ENCODE assay signal across 23 mouse cellular contexts in genomic region chr9:43585616-43586015, GRCm38 (mm10).
DNase-seq lines count a peak whose midpoint lies in the region; ATAC-seq and TF ChIP-seq lines count a peak whose summit lies in the region.
"Had no signal": no experiment of that assay in that cellular context is flagged by ENCODE, and none has a peak within 500 bp of the region (broad histone marks: within the 10 kb centered on the region; RNA-seq: fewer than 3 reads in every experiment).

No protein-coding gene starts in this region.

- H3K9ac ChIP-seq in heart, adult 2 months (ENCODE audit: low read depth, low read length) = no peak overlapping the region
- no peak overlapping the region for H3K9ac ChIP-seq in heart, embryonic 11.5 days (ENCODE audit: low read depth, low read length)
- H3K9ac ChIP-seq: hindbrain, embryonic 12.5 days; limb, embryonic 15.5 days; liver, embryonic 14.5 days; lung, embryonic 14.5 days; midbrain, embryonic 13.5 days; stomach, embryonic 15.5 days had no signal

- intact Hi-C loops in heart, adult 2 months (cut with DNase I) = no loop called here
- intact Hi-C loops in heart, postnatal 10 days (cut with DNase I) = no loop called here

- no peak for TF ChIP-seq POLR2A in heart, adult 2 months (IDR thresholded peaks at IDR 0.05; ENCODE audit: insufficient read depth, low read depth, low read length)

- no peaks in the 10 kb centered on the region for H3K4me1 ChIP-seq in heart, adult 2 months (ENCODE audit: control insufficient read depth, insufficient read depth, low read length)
- no peaks in the 10 kb centered on the region for H3K4me1 ChIP-seq in heart, embryonic 11.5 days (ENCODE audit: control insufficient read depth, insufficient read depth, low read length)
- H3K4me1 ChIP-seq: limb, embryonic 15.5 days; stomach, embryonic 15.5 days had no signal

- H3K9me3 ChIP-seq in heart, embryonic 11.5 days (replicated peaks; ENCODE audit: control insufficient read depth, low read length) = no peaks in the 10 kb centered on the region
- H3K9me3 ChIP-seq: hindbrain, embryonic 12.5 days; limb, embryonic 15.5 days; midbrain, embryonic 13.5 days; stomach, embryonic 15.5 days had no signal

- no peaks in the 10 kb centered on the region for H3K36me3 ChIP-seq in heart, adult 2 months (ENCODE audit: control insufficient read depth, insufficient read depth, low read length)
- H3K36me3 ChIP-seq in heart, embryonic 11.5 days (ENCODE audit: control insufficient read depth, insufficient read depth, low read length) = no peaks in the 10 kb centered on the region
- H3K36me3 ChIP-seq: G1E; hindbrain, embryonic 12.5 days; limb, embryonic 15.5 days; midbrain, embryonic 13.5 days; stomach, embryonic 15.5 days had no signal

- no peak for ATAC-seq in heart, embryonic 11.5 days (replicated peaks; ENCODE audit: insufficient number of reproducible peaks, low FRiP score, low TSS enrichment)
- no peak for ATAC-seq in activated CD4-positive, CD25-positive, alpha-beta regulatory T cell, adult 4 months
- ATAC-seq: inflammation-experienced regulatory T-cells, adult 6 months; midbrain, embryonic 13.5 days had no signal

- H3K4me2 ChIP-seq in heart, embryonic 11.5 days = no peak overlapping the region
- H3K4me2 ChIP-seq: hindbrain, embryonic 12.5 days; limb, embryonic 15.5 days; lung, embryonic 14.5 days; midbrain, embryonic 13.5 days; stomach, embryonic 15.5 days had no signal

- TF ChIP-seq CTCF in heart, adult 2 months (IDR thresholded peaks at IDR 0.05) = no peak

- no peaks in the 10 kb centered on the region for H3K27me3 ChIP-seq in heart, adult 2 months (ENCODE audit: control insufficient read depth, insufficient read depth, low read length)
- H3K27me3 ChIP-seq in heart, embryonic 11.5 days (ENCODE audit: control insufficient read depth, insufficient read depth, low read length) = no peaks in the 10 kb centered on the region
- H3K27me3 ChIP-seq: hindbrain, embryonic 12.5 days; limb, embryonic 15.5 days; midbrain, embryonic 13.5 days; stomach, embryonic 15.5 days had no signal

- H3K4me3 ChIP-seq in heart, adult 2 months = no peak overlapping the region
- H3K4me3 ChIP-seq in heart, embryonic 11.5 days (ENCODE audit: low read depth, low read length) = no peak overlapping the region
- H3K4me3 ChIP-seq: hindbrain, embryonic 12.5 days; limb, embryonic 15.5 days; midbrain, embryonic 13.5 days; stomach, embryonic 15.5 days had no signal

- no peak for TF ChIP-seq EP300 in heart, adult 2 months (IDR thresholded peaks at IDR 0.05; ENCODE audit: insufficient read depth, low read depth, low read length)

- DNase-seq in heart, adult 2 months = peak; percentile 31 to 43
- DNase-seq in gastrocnemius, postnatal 10 days = peak; percentile 20
- DNase-seq in heart, postnatal 10 days = peak; percentile 64 to 71
- DNase-seq in cerebellum, adult 11 months = no peak
- no peak for DNase-seq in cerebellum, postnatal 25 days
- DNase-seq: adrenal gland, adult 8-10 months; cerebellum, adult 9-11 months; kidney, adult 18-20 months; kidney, postnatal 4 days; layer of hippocampus, adult 9-11 months; left cerebral cortex, postnatal 4 days; lung, embryonic 14.5 days; right cerebral cortex, postnatal 25 days; thymus, postnatal 25 days had no signal

- WGBS in heart, adult 2 months = 33% methylated on average over 6 of the region's 6 CpGs
- WGBS in heart, embryonic 11.5 days (ENCODE audit: insufficient replicate concordance) = 60% methylated on average over 6 of the region's 6 CpGs

- H3K27ac ChIP-seq in heart, adult 2 months = no peak overlapping the region
- H3K27ac ChIP-seq in heart, embryonic 11.5 days (ENCODE audit: low read depth, low read length) = no peak overlapping the region
- H3K27ac ChIP-seq: hindbrain, embryonic 12.5 days; limb, embryonic 15.5 days; liver, embryonic 14.5 days; midbrain, embryonic 13.5 days; stomach, embryonic 15.5 days had no signal

- no peaks in the 10 kb centered on the region for H3K79me2 ChIP-seq in heart, adult 2 months (replicated peaks; ENCODE audit: control insufficient read depth, insufficient read depth, low read length)

Comparison
In these comparisons a context has a peak if more than half of its experiments do, and no peak if none do; other contexts are left out.
1. DNase-seq: peak in heart, adult 2 months (2 of 2), gastrocnemius, postnatal 10 days (single experiment) and heart, postnatal 10 days (2 of 2); none in cerebellum, adult 11 months (single experiment) and cerebellum, postnatal 25 days (0 of 2).